Mouse (Mus musculus) lung, postnatal 10 days (tissue): ENCODE measurements around the gene Hspa1b.
"Not testable (repeated sequence)": the region's sequence is repeated elsewhere in the genome, so short reads cannot be mapped to it uniquely, and the experiment has no call there.

ENCODE experiments used
- DNase-seq: peaks from one replicate; pipeline ENCODE4 v3.0.0; 2021

The Hspa1b gene

GRCm38 (mm10) chr17:34953904-34954303 lies 5.1 kb downstream of the Hspa1b start:
- DNase-seq = no peak

- DNase-seq = no peak
Observed at GRCm38 (mm10) chr17:34953258-34953657, 5.8 kb downstream of the Hspa1b start.

- peak; percentile 85 for DNase-seq
Observed at GRCm38 (mm10) chr17:34952378-34953040, 6.5 kb downstream of the Hspa1b start.

- DNase-seq = no peak
Observed at GRCm38 (mm10) chr17:34951636-34952377, 7.2 kb downstream of the Hspa1b start.

- no peak for DNase-seq
Observed at GRCm38 (mm10) chr17:34950514-34951455, 8.3 kb downstream of the Hspa1b start.

GRCm38 (mm10) chr17:34949553-34949969 lies 9.5 kb downstream of the Hspa1b start:
- DNase-seq = no peak

GRCm38 (mm10) chr17:34948721-34949552 lies 10.1 kb downstream of the Hspa1b start:
- not testable (repeated sequence) for DNase-seq

- DNase-seq = no peak
Observed at GRCm38 (mm10) chr17:34947606-34948005, 11.4 kb downstream of the Hspa1b start.

- DNase-seq = no peak
Observed at GRCm38 (mm10) chr17:34946486-34947140, 12.4 kb downstream of the Hspa1b start.

- DNase-seq = no peak
Observed at GRCm38 (mm10) chr17:34944362-34944761, 14.7 kb downstream of the Hspa1b start.

- DNase-seq = no peak
Observed at GRCm38 (mm10) chr17:34943128-34943815, 15.8 kb downstream of the Hspa1b start.

- DNase-seq = no peak
Observed at GRCm38 (mm10) chr17:34941344-34942041, 17.5 kb downstream of the Hspa1b start.

GRCm38 (mm10) chr17:34937960-34938505 lies 21.0 kb downstream of the Hspa1b start:
- DNase-seq = no peak

- DNase-seq = no peak
Observed at GRCm38 (mm10) chr17:34934830-34935229, 24.2 kb downstream of the Hspa1b start.

GRCm38 (mm10) chr17:34934031-34934430 lies 25.0 kb downstream of the Hspa1b start:
- DNase-seq = no peak

- no peak for DNase-seq
Observed at GRCm38 (mm10) chr17:34932287-34932686, 26.8 kb downstream of the Hspa1b start.

GRCm38 (mm10) chr17:34931735-34932098 lies 27.3 kb downstream of the Hspa1b start:
- no peak for DNase-seq

GRCm38 (mm10) chr17:34931061-34931734 lies 27.8 kb downstream of the Hspa1b start, which contains the start of gene Neu1:
Gene Neu1, plus strand, starts transcription at chr17:34931253.
- DNase-seq = peak; percentile 99

- no peak for DNase-seq
Observed at GRCm38 (mm10) chr17:34928841-34929240, 30.2 kb downstream of the Hspa1b start.
